Mouse (Mus musculus): ENCODE results near the gene Sgo1.

- TF ChIP-seq GATA1 (IDR thresholded peaks at IDR 0.05; ENCODE audit: borderline replicate concordance, low read length) (no peak), FLI1 (IDR thresholded peaks at IDR 0.05; ENCODE audit: low read length) (no peak)
Measured at GRCm38 (mm10) chr17:53689946-53690345, 813 bp upstream of the Sgo1 start.

All from megakaryocyte, embryonic 14.5 days (primary cell).